Mouse (Mus musculus) ES-E14 (cell line): ENCODE measurements around the gene Hmgb1. TPM values are rescaled to one million over a fixed set of nuclear protein-coding genes. Genes with fewer than 3 reads are reported as not detected.

Experiments
- DNase-seq: peaks from one replicate; pipeline ENCODE4 v3.0.0-alpha.2; 2013; ENCODE audit warnings: low read depth, low spot score
- H3K27ac ChIP-seq: 2 replicates; pipeline ENCODE4 v1.5.1; 2012; ENCODE audit warnings: low read depth, mild to moderate bottlenecking, low read length, moderate library complexity, mixed read lengths; ENCODE audit not compliant: poor library complexity, insufficient read depth, severe bottlenecking
- H3K36me3 ChIP-seq: 2 replicates; pipeline ENCODE4 v1.6.1; 2012; ENCODE audit warnings: mild to moderate bottlenecking, low read length, moderate library complexity, mixed read lengths; ENCODE audit not compliant: control insufficient read depth, poor library complexity, insufficient read depth, severe bottlenecking
- H3K4me1 ChIP-seq, 2 experiments: fragments of 150-350 bp in 1 of 2; sonication (generic) in 1 of 2; 2 replicates each; pipeline ENCODE4 v1.6.1; 2012; ENCODE audit warnings: low read length in 2 of 2, mild to moderate bottlenecking in 1 of 2, mixed read lengths in 1 of 2; ENCODE audit not compliant: control insufficient read depth in 2 of 2, insufficient read depth in 2 of 2, poor library complexity in 1 of 2
- H3K4me3 ChIP-seq, 2 experiments: fragments of 150-350 bp in 1 of 2; sonication (generic) in 1 of 2; 2 replicates each; pipeline ENCODE4 v1.5.1; 2012; ENCODE audit warnings: low read length in 2 of 2, low read depth in 1 of 2, mild to moderate bottlenecking in 1 of 2, mixed read lengths in 1 of 2; ENCODE audit not compliant: insufficient read depth in 1 of 2, poor library complexity in 1 of 2, severe bottlenecking in 1 of 2
- H3K9ac ChIP-seq: 2 replicates; pipeline ENCODE4 v1.6.1; 2012; ENCODE audit warnings: low read depth, mild to moderate bottlenecking, low read length, mixed read lengths; ENCODE audit not compliant: poor library complexity, insufficient read depth, severe bottlenecking
- H3K9me3 ChIP-seq: fragments of 150-350 bp; sonication (generic); 2 replicates; pipeline ENCODE4 v1.6.1; 2012; ENCODE audit warnings: low read depth, mild to moderate bottlenecking, low read length; ENCODE audit not compliant: control insufficient read depth, insufficient read depth
- CHD2 ChIP-seq: IDR thresholded peaks from 2 replicates; pipeline ENCODE4 v1.6.1; 2014; ENCODE audit warnings: mild to moderate bottlenecking, low read depth, low read length, inconsistent platforms
- HCFC1 ChIP-seq: IDR thresholded peaks from 2 replicates; pipeline ENCODE4 v1.6.1; 2012; ENCODE audit warnings: low read length, inconsistent platforms, borderline replicate concordance; ENCODE audit not compliant: insufficient read depth
- MAFK ChIP-seq: IDR thresholded peaks from 2 replicates; pipeline ENCODE4 v1.6.1; 2014; ENCODE audit warnings: mild to moderate bottlenecking, low read depth, low read length, inconsistent platforms; ENCODE audit not compliant: insufficient read depth
- ZC3H11A ChIP-seq: IDR thresholded peaks from 2 replicates; pipeline ENCODE4 v1.6.1; 2012; ENCODE audit warnings: low read depth, mild to moderate bottlenecking, inconsistent platforms, low read length, borderline replicate concordance
- ZNF384 ChIP-seq: IDR thresholded peaks from 2 replicates; pipeline ENCODE4 v1.6.1; 2012; ENCODE audit warnings: low read depth, low read length, inconsistent platforms
- in situ Hi-C, 2 experiments: fragments of 600-800 bp; cut with MboI; formaldehyde crosslinking; loops; one replicate each; pipeline ENCODE4 v1.15.1; 2025; ENCODE audit warnings: low sequenced_read_pairs in 2 of 2, inconsistent platforms in 1 of 2; ENCODE audit not compliant: unreplicated experiment in 2 of 2
- total RNA-seq: library from RNA; depleted of rRNA; stranded (reverse); fragments of 300-350 nt; gene quantifications from 2 replicates; pipeline ENCODE4 v1.2.3, GENCODE M21; 2012

The Hmgb1 gene
- total RNA-seq, 1 experiment: 350 TPM

- H3K36me3 ChIP-seq: peaks cover 19% of the 10 kb centered on the region
- H3K4me1 ChIP-seq: peaks cover 0 to 2% of the 10 kb centered on the region in 2 experiments; a peak in 2 of 4 replicates
- H3K9me3 ChIP-seq: no peaks in the 10 kb centered on the region
- H3K4me3 ChIP-seq: peak overlapping the region; percentile 74 to 100
- DNase-seq: no peak
- no peak for TF ChIP-seq CHD2
- no peak for TF ChIP-seq ZC3H11A
- TF ChIP-seq MAFK: no peak
- TF ChIP-seq HCFC1: no peak
- TF ChIP-seq ZNF384: no peak
- peak overlapping the region; percentile 87 for H3K27ac ChIP-seq
- in situ Hi-C loops: no loop called here
- H3K9ac ChIP-seq: peak overlapping the region; percentile 95
Measured at GRCm38 (mm10) chr5:149051194-149051570, 133.1 kb downstream of the Hmgb1 start.

GRCm38 (mm10) chr5:149050588-149051160, 133.6 kb downstream of the Hmgb1 start:
- peaks cover under 1 to 2% of the 10 kb centered on the region in 2 experiments; a peak in 3 of 4 replicates for H3K4me1 ChIP-seq
- in situ Hi-C loops: no loop called here
- TF ChIP-seq ZNF384 (no peak), ZC3H11A (no peak), HCFC1 (no peak), CHD2 (no peak), MAFK (no peak)
- peak overlapping the region; percentile 74 to 100 for H3K4me3 ChIP-seq
- H3K36me3 ChIP-seq: peaks cover 22% of the 10 kb centered on the region
- H3K27ac ChIP-seq: no peak overlapping the region; the same call in 1 of the 2 replicates
- peak overlapping the region; percentile 95 for H3K9ac ChIP-seq
- no peak for DNase-seq
- H3K9me3 ChIP-seq: no peaks in the 10 kb centered on the region

- H3K9me3 ChIP-seq: no peaks in the 10 kb centered on the region
- DNase-seq: no peak
- no peak overlapping the region for H3K4me3 ChIP-seq
- H3K9ac ChIP-seq: no peak overlapping the region
- H3K4me1 ChIP-seq: peaks cover 2 to 3% of the 10 kb centered on the region in 2 experiments; a peak in 3 of 4 replicates
- no peak overlapping the region for H3K27ac ChIP-seq
- no peak for TF ChIP-seq MAFK
- peaks cover 24% of the 10 kb centered on the region for H3K36me3 ChIP-seq
- in situ Hi-C loops: no loop called here
Measured at GRCm38 (mm10) chr5:149049435-149049834, 134.9 kb downstream of the Hmgb1 start.

- H3K9ac ChIP-seq: no peak overlapping the region
- H3K4me1 ChIP-seq: peaks cover 2 to 3% of the 10 kb centered on the region in 2 experiments; a peak in 3 of 4 replicates
- no peak overlapping the region for H3K4me3 ChIP-seq
- in situ Hi-C loops: no loop called here
- TF ChIP-seq ZC3H11A: no peak
- H3K36me3 ChIP-seq: peaks cover 24% of the 10 kb centered on the region
- no peak overlapping the region for H3K27ac ChIP-seq
- no peaks in the 10 kb centered on the region for H3K9me3 ChIP-seq
- DNase-seq: no peak
Measured at GRCm38 (mm10) chr5:149048961-149049360, 135.3 kb downstream of the Hmgb1 start.

- in situ Hi-C loops: no loop called here
- Histone ChIP-seq H3K27ac (no peak overlapping the region), H3K4me1 (peaks cover 2 to 3% of the 10 kb centered on the region in 2 experiments; a peak in 3 of 4 replicates), H3K4me3 (no peak overlapping the region), H3K36me3 (peaks cover 24% of the 10 kb centered on the region), H3K9ac (no peak overlapping the region), H3K9me3 (no peaks in the 10 kb centered on the region)
- no peak for DNase-seq
- TF ChIP-seq ZC3H11A: no peak
- no peak for TF ChIP-seq HCFC1
- no peak for TF ChIP-seq MAFK
- no peak for TF ChIP-seq ZNF384
- no peak for TF ChIP-seq CHD2
Measured at GRCm38 (mm10) chr5:149046650-149047049, 137.6 kb downstream of the Hmgb1 start.
